Mouse (Mus musculus) urinary bladder, adult 18-20 months (tissue): ENCODE data around the gene Zbtb46.
A peak's percentile ranks its signal among the peaks of the same experiment; 100 is the strongest.

ENCODE experiments used
- DNase-seq, 2 experiments: peaks; one replicate each; pipeline ENCODE4 v3.0.0; 2022; ENCODE audit warnings: low spot score in 2 of 2, mixed read lengths in 2 of 2

Gene Zbtb46

DNA sequence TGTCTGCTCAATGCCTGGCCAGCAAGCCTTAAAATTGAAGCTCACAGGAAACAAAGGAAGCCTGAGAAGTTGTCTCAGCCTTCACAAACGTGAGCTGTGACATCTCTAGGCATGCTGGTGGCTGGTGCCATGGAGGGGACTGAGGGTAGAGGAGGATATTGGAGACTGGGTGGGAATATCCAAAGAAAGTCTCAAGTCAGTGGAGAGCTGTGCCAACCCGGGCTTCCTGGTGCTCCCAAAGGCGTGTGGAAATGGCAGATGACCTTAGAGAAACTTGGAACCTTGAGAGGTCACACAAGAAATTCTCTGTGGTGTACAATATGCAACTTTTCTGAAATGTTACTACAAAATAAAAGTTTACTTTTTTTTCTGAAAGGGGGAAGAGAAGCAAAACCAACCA, 6.2 kb upstream of the Zbtb46 start:
- no peak for DNase-seq

DNA sequence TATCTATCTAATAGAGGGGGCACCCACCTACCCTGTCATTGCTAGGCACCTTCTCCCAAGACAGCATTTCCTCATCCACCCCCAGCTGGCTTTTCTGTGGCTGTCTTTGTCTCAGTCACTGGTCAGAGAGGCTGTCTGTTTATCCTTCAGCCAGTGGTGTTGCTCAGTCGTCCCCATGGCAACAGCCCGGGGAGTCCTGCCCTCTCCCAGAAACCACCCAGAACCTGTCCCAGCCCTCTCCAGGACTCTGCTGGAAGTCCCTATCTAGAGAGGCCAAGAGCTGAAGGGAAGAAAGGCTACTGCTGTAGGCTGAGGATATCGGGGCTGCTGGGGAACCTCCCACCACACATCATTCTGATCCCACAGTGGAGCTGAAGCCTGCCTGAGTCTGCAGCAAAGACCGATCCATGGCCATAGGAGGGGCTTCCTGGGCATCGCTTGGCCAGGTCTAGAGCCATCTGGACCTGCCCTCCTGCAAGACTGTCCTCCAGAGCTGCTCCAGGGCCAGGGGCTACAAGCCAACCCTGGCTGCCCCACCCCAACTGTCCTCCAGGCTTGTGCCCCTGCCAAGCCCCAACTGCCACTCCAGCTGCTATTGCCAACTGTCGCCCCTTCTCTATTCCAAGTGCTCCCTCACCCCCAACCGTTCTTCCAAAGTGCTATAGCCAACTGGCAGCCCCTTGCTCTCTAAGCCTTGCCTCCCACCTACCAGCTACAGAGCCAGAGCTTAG, 3.9 kb upstream of the Zbtb46 start:
- DNase-seq, result no peak

DNA sequence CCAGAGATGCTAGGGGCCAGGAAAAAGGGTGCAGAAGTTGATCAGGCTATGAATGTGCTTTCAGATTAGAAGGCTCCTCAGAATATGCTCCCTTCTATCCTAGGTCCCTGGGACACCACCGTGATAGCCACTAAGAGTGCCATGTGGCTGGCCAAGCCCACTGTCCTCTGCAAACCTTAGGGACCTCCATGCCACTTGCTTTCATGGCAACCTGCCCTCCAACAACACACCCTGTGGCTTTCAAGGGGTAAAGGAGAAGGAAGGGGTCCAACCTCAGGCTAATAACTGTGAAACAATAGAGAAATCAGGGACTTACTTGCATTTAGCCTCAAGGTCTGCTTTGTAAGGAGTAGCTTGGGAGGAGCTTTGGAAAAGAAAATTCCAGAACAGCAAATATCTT, 3.4 kb upstream of the Zbtb46 start:
- no peak for DNase-seq

DNA sequence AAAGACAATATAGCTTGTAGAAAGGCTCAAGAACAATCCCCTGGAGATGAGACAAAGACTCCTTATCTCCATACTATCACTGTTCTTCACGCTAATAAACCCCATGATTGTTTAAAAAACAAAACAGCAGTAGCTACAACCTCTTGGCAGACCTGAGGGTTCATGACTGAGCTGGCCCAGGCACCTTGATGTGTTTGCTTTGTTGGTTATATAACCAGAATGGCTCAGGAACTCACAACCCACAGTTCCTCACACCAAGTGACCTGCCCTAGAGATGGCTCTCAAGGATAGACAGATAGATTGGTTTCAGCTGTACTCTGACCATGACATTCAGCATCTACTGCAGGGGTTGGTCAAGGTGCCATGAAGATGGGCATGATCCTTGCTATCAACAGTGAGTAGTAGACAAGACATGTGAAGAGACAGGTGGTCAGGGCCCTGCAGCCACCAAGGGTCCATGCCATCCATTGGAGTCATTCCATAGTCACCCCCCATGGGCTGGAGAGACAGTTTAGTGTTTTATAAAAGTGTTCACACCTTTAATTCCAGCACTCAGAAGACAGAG, 2.4 kb upstream of the Zbtb46 start:
- no peak for DNase-seq

DNA sequence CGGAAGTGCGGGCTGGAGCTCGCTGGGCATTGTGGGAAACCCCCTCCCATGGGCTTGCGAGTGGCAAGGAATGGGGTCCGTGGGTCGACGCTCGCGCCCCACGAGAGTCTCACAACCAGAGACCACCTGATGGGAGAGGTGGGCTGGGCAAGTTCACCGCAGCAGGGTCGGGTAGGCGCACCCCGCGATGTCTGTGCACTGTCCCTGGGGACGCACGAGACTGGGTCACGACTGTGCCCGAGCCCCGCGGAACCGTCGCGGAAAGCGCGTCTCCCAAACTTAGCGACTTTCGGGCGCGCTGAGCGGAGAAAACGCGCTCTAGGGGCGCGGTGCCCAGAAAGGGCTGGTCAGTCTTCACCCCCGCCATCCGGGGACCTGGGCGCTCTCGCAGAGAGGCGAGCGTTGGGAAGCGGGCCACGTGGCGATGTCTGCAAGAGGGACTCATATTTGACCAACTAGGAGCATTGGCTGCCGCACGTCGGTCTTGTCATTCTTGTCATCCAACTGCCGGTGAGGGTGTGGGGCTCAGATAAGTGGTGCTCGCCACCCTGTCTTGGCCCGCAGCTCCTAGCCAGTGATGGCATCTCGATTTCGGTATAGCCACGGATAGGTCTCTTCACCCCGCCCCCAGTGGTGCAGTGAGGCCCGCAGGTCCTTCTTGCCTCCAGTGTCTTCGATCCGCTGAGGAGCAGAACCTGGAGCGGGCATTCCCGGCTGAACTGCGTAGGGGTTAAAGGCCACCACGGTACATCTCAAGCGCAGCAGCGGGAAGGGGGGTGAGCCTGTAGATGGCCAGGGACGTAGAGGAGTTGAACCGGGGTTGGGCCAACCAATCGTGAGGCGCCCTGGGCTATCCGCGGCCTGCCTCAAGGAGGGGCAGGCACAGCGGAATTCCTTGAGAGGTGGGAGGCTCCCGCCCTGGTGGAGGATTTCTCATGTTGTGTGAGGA, 721 bp upstream of the Zbtb46 start:
- peak; percentile 31 to 53 for DNase-seq

DNA sequence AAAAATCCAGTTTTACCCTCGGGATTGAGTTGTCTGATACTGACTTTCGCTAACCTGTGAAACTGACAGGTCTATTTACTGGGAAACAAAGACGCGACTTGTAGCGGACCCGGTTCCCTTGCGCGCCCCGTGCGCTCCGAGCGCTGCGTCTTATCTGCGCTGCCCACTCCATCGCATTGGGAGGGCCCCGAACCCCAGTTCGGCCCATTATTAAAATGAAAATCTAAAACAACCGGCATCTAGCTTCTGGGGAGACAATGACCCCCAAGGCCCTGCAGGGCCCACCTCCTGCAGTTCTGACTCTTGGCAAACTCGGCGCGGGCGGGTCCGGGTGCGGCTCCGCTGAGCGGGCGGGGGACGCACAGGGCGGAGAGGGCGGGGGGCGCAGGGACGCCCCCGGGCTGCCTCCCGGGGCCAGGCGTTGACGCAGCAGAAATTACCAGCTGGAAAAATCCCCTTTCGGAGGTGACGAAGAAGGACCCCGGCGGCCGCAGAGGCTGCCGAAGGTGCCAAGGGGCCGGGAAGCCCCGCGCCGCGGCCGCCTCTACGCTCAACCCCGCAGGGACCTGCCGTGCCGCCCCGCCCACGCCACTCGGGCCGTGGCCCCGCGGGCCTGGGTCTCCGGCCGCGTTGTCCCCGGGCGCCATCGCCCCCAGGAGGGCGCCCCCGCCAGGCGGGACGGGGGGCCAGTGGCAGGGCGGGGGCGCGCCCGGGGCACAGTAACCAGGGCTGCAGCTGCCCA, 644 bp downstream of the Zbtb46 start:
- DNase-seq, result peak in 1 of 2 experiments; percentile 36

DNA sequence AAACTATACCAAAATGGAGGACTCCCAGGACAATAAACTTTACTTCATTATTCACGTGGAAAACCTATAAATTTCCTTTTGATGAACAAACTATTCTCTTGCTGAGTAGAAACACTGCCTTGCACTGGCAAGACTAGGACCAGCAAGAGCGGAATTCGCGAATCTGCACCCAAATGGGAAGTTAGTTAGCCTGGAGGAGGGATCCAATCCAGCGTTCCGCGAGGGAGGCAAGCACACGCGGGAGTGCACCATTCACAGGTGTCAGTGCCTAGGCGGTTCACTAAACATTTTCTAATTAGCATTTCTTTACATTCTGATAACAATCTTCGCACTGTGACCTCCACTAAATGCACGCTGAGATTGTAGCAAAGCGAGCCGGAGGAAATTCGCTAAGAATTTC, 1.4 kb downstream of the Zbtb46 start:
- no peak for DNase-seq

DNA sequence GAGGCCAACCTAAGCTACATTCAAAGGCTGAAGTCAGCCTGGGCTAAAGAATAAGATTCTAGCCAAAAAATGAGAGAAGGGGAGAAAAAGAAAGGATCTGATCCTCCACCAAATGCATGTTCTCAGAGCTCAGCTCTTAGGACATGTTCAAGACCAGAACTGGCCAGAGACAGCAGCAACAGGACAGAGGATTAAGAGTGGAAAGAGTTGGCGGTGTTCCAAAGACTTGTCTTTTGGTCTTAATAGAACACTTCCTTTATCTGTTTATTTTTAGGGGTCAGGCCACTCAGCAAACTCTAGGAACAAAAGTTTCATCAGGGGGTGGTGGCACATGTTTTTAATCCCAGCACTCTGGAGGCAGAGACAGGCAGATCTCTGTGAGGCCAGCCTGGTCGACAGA, 3.3 kb downstream of the Zbtb46 start:
- DNase-seq, result no peak

DNA sequence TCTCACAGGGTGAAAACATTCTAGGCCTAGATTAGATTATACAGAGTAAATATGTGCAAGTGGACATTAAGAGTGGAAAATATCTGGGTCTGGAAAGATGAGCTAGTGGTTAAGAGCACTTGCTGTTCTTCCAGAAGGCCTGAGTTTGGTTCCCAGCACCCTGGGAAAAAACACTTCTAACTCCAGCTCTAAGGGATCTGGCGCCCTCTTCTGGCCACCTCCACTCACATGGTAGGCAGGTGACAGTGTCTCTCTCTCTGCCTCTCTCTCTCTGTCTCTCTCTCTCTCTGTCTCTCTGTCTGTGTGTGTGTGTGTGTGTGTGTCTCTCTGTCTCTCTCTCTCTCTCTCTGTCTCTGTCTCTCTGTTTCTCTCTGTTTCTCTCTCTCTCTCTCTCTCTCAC, 6.0 kb downstream of the Zbtb46 start:
- no peak for DNase-seq

DNA sequence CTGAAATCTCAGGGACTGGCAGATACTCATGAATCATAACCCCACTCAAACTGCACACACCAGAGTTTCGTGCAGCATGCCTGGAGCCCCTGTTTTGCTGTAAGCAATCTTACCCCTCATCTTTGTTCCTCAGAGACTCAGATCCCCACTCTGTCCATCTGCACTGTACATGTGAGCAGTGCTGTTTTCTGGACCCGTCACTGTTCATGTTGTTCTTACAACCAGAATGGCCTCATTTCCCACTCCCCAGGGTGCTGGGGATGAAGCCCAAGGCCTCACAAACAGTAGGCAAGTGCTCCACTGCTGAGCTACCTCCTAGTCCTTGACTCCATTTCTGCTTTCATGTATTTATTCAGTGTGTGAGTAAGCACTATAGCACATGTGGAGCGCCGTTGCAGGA, 7.0 kb downstream of the Zbtb46 start:
- DNase-seq, result no peak

DNA sequence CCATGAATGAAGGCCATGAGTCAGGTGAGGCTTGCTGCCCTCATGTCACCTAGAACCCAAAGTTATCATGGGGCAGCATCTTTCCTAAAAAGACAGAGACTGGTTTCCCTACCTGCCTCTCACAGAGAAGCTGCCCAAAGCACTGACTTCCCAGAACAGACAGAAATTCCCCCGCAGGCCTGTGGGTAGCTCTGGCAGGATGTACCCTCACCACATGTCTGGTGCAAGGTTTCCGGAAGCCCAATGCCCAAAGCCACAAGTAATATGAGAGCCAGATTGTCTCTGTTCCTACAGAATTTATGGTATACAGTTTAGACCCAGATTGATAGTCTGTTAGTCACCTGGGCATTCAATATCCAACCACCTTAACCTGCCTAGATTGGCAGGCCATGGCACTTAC, 16.2 kb downstream of the Zbtb46 start:
- DNase-seq, result no peak

DNA sequence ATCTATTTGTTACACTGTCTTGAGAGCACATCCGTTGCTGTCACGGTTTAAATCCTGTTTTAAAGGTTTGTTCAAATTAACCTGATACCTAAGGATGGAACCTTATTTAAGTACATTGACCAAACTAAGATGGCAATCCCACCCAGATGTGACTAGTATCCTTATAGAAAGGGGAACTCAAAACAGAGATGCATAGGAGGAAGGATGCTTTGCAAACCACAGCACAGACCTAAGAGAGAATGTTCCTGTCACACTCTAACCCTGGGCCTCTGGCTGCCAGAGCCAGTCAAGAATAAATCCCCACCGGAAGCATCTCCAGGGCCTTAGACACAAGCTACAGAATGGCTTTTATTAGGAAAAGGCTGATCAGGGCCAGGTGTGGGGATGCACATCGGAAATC, 21.1 kb downstream of the Zbtb46 start:
- no peak for DNase-seq

DNA sequence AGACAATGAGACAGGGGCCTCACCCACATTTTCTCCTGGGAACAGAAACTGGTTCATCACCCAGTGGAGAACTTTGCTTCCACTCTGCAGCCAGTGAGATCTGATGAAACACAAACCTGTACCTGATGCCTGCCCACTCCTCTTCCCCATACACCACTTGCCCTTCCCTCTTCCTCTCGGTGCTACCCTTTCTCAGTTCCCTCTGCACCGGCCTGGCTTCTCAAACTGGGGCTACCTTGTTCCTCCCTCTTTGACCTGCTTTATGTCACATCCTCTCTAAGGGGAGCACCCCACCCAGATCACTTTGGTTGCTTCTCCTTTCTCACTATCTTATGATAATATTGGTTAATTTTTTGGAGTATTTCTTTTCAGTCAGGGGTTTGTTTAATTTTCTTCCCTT, 23.0 kb downstream of the Zbtb46 start:
- DNase-seq, result no peak

DNA sequence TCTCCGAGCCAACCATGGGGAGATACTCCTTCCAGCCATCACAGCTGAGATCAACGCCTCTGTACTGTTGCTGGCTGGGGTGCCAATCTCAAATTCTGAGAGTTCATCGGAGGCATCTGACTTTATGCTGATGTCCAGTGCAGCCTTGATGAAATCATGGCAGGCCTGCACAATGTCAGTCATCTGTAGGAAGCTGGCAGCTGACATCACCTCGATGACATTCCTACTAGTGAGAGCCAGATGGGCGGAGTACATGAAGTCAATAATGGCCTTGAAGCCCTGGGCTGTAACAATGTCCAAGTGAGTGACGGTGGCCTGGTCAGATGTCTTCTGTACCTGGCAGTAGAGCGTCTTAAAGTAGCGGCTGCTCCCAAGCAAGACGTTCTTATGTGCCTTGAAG, 35.4 kb downstream of the Zbtb46 start:
- no peak for DNase-seq

DNA sequence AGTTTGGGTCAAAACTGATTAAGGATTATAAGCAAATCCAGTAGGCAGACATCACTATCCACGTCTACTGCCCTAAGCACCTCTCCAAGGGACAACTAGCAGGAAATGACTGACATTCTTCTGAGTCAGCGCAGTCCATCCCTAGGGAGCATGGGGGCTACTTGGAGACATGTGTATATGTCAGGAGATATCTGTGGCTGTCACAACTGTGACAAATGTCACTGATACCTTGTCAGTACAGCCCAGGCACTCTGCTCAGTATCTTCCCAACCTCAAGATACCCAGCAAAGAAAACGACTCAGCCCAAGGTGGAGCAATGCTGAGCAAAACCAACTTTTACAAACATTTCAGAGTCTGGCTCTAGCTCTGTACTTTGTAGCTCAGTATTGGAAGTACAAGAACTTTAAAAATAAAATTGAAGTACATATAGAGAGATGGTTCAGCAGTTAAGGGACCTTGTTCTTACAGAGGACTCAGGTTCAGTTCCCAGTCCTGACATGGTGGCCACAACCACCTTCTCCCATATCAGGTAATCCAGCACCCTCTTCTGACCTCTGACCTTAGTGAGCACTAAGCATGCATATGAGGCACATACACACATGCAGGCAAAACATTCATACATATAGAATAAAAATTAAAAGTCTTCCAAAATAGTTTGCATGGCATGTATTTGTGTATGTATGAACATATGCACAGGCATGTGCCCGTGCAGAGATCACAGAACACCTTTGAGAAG, 38.2 kb downstream of the Zbtb46 start:
- no peak for DNase-seq

DNA sequence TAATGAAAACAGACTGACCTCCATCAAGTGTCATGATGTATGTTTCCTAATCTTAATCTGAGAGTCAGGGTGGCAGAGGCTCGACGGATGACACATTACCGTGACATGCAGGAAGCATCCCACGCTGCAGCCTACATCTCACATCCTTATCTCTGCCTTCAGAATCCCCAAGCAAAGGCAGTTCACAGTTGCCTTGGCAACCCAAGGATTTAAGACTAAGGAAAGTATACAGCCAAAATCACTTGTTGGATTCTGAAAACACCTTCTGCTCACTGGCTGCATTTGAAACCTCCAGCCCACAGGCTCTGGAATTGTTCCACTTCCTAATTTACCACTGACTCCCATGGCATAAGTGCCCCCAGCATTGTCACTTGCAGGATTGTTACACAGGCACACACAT, 38.8 kb downstream of the Zbtb46 start:
- DNase-seq, result no peak

DNA sequence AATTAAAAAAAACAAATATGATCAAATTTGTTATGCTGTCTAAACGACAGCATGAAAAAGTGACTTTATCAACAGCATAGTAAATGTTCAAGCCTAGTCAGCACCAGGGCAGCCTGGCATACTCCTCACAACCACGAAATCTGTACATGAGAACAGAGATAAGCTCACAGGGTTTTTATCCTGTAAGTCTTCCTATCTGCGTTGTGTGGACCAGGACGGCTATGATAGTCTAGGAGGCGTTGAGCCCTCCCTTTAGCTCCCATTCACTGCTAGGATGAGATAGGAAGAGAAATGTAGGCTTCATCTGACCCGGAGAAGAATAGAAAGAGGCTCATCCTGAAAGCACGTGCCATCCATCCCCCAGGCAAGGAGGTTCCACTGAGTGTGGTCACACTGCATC, 39.9 kb downstream of the Zbtb46 start:
- no peak for DNase-seq

DNA sequence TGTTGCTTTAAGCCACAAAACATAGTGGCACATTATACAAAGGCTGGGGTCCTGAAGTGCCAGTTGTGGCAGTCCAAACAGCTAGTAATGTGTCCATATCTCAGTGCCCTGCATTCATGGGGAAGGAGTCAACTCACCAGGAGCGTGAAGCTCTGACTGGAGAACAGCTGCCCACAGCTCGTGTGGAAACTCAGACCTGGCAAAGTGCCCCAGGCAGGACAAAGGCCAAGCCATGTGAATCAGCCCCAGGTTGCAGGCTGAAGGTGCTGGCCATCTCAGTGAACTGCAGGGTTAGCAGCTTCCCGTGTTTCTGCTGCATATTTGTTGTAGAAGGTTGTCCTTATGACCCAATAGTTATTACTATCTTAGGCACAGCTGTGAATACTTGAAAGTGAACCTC, 43.3 kb downstream of the Zbtb46 start:
- DNase-seq, result peak; percentile 20 to 26

DNA sequence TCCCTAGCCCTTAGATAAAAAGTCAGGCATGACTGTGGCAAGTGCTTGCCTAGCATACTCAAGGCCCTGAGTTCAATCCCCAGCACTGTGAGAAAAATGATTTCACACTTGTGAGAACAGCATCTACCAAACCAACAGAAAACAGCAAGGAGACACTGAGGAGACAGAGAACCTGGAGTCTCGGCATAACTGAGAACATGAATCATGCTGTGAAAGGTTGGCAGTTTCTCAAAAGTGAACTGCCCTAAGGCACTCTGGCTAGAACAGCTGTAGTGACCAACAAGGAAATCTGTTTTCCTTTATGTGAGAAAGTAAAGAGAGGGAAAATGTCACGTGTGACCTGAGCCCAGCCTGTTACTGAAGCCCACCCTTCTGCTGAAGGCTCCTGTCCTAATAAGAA, 46.1 kb downstream of the Zbtb46 start:
- DNase-seq, result no peak

DNA sequence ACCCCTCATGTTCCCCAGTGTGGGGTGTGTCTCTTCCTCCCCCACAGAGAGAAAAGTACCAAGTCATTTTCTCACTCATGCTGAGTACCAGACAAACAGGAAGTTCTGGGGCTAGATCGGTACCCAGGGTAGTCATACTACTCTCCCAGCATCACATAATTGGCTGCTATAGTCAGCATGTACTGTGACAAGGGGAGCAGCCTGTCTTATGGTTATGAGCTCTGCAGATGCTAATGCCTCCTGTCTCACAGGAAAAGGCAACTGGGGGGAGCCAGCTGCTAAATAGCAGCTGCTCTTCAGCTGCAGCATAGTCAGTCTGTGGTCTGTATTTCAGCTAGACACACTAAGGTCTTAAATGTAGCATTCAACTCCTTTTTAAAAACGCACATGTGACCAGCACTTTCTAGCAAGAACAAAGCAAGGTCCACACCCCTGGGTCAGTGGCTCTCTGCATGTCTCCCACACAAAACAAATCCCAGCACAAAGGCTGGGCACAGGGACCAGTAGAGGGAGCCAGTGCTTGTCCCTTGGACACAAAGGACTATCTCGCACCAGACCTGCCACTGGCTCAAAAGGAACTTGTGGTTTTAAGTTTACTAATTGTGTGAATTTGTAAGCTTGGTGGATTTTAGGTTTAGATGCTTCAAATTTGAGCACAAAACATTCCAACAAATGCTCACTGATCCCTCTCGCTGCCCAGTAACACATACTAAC, 48.3 kb downstream of the Zbtb46 start:
- peak; percentile 28 to 31 for DNase-seq

DNA sequence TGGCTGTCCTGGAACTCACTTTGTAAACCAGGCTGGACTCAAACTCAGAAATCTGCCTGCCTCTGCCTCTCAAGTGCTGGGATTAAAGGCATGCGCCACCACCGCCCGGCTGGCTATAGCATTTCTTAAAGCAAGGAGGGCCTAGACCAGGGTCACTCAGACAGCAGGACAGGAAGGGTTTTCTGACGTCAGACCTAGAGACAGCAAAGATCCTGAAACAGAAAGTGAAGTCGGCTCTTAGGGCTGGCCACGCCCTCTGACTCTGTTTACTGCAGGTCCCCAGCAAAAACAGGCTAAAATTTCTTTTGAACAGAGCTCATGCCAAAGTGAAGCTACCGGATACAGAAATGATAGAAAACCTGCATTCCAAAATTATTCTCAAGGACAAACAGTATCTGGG, 49.6 kb downstream of the Zbtb46 start:
- no peak for DNase-seq
